Mouse (Mus musculus) spleen, embryonic (tissue): ENCODE results near the gene Trim6.
"Not testable (repeated sequence)": the region's sequence is repeated elsewhere in the genome, so short reads cannot be mapped to it uniquely, and the experiment has no call there.

ENCODE experiments used
- CTCF ChIA-PET: fragments of 350-600 bp; sonication (Branson Sonifier 250); formaldehyde crosslinking; loops from one replicate; lab custom pipeline; 2022; lab: Charles Lee

The Trim6 gene

DNA sequence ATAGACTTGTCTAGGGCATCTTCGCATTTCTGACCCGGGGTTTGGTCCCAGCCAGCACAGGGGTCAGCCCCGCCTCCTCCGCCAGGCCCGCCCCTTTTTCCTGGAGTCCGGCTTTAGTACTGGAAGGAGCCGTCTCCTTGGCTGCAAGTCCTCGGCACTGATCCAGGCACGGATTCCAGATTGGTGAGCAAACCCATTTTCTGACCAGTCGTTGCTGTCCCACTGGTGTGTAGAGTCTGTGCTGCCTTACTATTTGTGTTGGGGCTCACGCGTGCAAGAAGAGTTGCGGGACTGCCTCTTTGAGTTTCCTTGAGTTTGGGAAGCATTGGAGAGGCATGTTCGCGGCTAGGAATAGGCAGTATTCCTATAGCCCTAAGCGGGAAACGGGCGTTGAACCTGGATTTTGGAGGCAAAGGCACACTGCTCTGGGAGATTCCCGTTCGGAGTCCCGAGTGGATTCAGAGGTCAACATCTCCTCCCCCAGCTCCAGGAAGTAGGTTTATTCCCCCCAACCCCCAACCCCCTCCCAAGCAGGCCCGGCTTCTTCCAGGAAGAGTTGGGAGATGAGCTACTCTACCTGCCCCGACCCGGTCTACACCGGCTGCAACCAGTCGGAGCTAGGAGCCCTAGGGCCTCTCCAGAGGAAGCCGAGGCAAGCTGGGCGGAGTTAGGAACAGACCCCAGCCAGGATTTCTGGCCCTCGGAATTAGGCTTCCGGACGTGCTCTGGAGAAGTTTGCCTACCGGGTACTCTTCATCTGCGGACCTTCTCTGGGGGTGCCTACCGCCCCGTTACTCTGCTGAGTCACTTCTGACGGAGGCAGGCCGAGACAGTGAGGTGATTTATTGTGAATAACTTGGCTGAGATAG lies at the start of gene Trim6:
Gene Trim6, plus strand, starts transcription at position 93 of the 869 bp plus-strand sequence.
- CTCF ChIA-PET: interaction anchor here (0.6 kb wide), 1 partner anchor 9 kb away, joined by 5 read pairs; no protein-coding TSS in a partner anchor

DNA sequence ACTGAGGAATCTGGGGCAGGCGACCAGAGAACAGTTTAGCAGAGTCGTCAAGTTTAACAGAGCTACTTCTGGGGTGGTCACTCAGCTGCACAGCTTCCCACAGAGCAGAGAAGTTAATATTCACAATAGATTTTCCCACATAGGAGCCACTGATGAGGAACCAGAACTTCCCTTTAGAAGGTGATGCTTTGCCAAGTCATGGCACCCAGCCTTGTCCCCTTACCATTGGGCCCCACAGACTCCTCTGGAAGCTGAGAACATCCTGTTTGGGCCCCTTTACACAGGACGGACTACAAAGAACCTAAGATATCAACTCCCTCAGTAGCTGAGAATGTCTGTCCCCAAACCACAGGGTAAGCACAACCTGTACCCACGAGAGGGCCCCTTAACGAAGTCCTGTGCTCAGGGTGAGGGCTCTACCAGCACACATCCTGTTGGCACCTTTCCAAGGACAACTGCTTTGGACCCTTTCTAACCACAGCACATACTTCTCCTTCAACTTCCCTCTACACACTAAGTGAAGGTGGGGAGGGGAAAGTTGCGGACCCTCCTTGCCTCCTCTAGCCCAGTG lies 48.9 kb upstream of the Trim6 start:
- CTCF ChIA-PET: no interaction called here

DNA sequence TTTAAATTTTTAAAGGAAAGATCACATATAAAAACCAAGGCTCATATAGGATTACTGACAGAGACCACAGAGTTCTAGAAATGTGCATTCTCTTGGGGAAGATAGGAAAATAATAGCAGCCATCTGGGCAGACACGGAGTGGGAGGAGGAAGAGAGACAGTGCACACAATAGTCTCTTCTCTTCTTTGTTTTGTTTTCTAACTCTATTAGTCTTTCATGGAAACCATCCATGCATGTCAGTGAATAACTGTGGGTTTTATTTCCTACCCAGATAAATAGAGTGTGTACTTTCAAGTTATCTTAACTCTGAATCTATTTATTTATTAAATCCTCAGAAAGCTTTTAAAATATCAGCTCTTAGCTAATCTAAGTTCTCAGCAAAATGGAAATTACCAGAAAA lies 43.5 kb upstream of the Trim6 start:
- CTCF ChIA-PET: no interaction called here

DNA sequence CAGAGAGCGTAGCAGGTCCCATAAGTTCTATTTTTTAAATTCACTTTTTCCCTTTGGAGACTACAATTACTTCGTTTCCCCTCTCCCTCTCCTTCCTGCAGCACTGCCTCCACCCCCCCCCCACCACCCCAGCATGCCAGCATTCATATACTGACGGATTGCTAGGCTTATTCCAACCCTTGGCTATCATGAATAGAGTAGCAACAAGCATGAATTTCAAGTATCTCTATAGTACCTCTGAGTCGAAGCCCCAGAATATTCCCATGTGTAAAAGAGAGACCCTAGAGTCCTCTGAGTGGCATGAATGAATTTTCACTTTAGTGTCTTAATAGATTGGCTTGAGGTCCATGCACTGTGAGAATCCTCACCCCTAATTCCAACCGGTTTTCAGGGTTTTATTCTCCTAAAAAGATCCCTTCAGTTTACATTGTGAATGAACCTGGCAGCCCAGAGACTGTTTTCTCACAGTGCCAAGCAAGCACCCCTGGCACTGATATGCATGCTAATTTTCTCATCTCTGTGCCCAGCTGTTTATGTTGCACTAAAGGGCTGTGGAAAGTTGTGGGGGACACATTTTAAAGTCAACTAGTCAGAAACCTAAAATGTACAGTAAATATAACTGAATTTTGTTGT lies 40.1 kb upstream of the Trim6 start:
- CTCF ChIA-PET: no interaction called here

DNA sequence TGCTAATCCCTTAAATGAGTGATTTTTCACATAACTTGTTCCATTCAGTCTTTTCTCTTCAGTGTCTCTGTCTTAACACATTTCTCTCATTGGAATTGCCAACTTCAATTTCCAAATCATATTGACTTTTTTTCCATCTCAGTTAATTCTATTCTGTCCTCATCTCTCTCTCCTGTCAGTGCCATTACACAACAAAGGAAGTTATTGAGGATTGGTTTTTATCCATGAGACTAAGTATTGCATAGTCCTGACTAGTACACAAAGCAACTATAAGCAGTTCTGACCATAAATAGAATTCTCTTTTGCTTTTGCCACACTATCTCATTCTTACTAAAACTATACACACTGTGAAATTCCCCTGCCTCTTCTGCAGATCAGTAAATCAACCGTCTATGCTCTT lies 39.5 kb upstream of the Trim6 start:
- CTCF ChIA-PET: no interaction called here

DNA sequence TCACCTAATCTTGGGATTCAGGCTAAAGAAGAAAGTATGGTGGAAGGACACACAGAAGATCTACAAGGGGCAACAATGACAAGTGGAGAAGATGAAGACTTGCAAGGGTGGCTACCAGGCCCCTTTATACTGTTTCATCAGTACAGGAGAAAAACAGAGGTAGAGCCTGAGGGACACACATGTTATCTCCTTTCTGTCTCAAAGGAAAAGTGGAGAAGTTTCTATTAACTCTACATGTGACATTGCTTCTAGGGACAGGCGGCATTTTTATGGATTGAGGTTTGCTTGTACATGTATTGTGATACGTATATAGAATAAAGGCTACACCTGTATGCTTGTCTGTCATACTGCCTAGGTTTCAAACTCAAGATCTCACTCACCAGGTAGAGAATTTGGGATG lies 35.3 kb upstream of the Trim6 start, which contains the start of gene Olfr648:
Gene Olfr648, minus strand, starts transcription at position 101 of the 400 bp plus-strand sequence.
- CTCF ChIA-PET: no interaction called here

DNA sequence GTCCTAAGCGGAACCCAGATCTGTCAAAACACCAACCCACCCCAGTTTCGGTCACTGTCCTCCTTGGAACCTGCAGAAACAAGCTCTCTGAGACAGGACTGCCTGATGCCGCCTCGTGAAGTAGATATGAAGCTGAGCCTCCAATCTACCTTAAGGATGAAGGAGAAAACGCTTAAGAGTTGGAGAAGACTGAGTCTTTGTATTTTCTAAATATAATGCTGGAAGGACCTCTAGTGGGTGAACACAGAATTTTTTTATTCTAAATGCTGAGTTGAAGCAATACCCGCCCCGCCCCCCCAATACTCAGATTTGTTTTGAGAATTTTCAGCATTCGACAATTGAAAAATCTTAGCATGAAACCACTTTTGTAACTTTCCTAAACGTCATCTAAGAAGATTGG lies 27.3 kb upstream of the Trim6 start:
- CTCF ChIA-PET: no interaction called here

DNA sequence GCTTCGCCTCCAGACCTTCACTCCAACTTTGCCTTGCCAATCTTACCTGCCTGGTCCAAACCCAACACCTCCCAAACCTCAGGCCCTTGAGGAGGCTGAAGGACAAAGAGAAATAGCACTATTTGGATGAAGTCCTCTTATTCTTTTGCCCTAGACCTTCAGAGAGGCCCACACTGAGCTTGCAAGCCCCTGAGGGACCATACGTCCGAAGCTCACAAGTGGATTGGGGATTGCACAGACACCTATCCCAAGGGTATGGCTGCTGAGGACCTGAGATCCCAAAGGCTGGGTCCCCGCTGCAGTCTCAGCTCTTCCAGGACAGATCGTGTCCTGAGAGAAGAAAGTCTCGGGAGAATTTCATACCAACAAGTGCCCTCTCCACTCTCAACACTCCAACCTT lies 22.7 kb upstream of the Trim6 start, which contains the start of gene Olfr649:
Gene Olfr649, minus strand, starts transcription at position 101 of the 400 bp plus-strand sequence.
- CTCF ChIA-PET: interaction anchor here (0.5 kb wide), 2 partner anchors 48 to 246 kb away, joined by 3 to 5 read pairs; no protein-coding TSS in a partner anchor

DNA sequence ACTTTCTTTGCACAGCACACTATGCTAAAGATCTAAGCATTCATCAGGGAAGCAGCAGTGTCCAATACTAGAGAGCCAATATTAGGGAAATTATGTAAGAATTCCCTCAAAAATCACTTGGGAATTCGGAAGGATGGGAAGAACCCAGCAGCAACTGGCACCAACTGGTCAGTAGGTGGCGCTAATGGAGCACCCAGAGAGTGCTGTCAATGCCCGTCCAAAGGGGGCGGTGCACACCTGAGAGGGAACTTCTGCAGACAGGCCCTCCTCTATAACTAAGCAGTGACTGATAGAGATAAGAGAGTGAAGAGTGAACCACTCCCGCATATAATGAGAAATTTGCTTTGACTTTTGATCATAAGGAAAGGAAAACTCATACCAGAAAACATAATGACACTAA lies 18.8 kb upstream of the Trim6 start:
- CTCF ChIA-PET: no interaction called here

DNA sequence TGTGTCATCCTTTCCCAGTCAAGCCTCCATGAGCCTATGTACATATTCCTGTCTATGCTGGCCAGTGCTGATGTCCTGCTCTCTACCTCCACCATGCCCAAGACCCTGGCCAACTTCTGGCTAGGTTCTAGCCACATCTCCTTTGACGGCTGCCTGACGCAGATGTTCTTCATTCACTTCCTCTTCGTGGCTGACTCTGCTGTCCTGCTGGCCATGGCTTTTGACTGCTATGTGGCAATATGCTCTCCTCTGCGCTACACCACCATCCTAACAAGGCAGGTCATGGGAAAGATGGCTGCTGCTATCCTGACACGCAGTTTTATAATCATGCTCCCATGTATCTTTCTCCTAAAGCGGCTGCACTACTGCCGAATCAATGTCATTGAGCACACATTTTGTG lies 12.4 kb upstream of the Trim6 start:
- CTCF ChIA-PET: no interaction called here

DNA sequence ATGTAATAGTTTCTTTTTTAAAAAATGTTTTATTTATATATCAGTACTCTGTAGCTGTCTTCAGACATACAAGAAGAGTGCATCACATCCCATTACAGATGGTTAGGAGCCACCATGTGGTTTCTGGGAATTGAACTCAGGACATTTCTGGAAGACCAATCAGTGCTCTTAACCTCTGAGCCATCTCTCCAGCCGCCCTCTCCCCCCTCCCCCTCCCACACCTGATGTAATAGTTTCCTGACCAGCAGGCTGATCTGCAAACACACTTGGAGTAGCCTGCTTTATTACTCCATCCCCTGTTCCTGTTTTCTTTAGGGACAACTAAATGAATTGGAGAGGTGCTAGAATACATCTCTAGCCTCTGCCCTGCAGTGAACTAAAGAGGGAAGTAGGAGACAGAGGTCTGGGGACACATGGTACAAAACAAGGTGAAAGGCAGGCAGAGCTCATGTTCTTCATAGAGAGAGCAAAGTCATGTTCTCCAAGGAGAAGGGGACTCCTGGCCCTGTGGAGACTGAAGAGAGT lies 2.5 kb upstream of the Trim6 start:
- CTCF ChIA-PET: no interaction called here

DNA sequence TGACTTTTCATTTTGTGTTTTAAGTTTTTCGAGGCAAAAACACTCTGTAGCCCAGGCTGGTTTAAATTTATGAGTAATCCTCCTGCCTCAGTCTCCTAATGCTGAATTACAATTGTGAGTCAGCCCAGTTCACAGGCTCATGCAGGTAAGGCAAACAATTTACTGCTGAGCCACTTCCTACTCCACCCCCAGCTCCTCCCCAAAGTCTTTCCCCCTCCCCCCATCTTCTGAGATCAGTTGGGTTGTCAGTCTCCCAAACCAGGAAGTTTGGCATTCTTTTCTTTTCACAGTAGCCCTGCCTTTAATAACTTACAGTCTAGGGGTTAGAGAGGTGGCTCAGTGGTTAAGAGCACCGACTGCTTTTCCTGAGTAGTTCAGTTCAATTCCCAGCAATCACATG lies 712 bp upstream of the Trim6 start:
- CTCF ChIA-PET: no interaction called here

DNA sequence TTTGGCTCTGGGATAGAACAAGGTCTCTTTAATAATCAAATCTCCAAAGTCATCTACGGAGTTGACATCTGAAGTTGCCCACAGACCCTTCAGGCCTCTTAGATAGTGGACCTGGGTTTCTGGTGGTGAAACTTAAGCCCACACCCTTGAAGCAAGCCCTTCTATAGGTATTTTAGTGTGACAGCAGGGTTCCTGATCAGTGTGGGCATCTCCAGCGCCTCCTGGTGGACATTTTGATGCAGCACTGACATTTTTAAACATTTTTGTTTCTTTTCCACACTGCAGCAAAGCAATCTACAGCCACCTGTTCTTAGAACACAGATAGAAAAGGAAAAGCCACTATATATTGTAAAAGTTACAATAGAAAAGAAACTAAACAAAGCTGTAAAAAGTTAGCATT lies 12.6 kb downstream of the Trim6 start:
- CTCF ChIA-PET: no interaction called here

DNA sequence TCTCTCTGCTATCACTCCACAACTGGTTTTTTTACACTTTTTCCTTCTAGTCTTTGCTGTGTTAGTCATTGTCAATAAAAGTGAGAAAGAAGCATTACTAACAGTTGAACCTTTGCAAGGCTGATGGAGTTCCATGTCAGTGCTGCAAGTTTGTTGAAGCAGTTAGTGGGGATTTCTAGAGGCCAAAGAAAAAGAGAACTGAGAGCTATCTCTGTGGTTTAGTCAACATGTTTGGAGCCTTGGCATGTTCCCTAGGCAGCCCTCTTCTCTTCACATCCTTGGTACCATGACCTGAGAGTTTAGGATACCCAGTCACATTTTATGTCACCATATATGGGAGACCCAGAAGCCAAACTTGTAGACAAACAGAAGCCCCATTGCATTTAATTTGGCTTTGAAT lies 22.3 kb downstream of the Trim6 start:
- CTCF ChIA-PET: no interaction called here

DNA sequence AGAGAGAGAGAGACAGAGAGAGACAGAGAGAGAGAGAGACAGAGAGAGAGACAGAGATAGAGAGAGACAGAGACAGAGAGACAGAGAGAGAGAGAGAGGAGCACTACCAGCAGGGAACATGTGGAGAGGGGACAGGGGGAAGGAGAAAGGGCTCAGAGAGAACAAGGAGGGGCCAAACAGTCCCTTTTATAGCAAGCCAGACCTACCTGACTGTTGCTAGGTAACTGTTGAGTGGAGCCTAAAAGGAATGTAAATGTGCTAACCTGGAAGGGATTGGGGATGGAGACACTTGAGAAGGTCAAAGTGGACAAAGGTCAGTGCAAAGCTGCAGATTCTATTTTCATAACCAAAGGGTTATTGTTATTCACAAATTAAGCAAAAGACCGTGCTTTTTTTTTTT lies 25.0 kb downstream of the Trim6 start:
- CTCF ChIA-PET: interaction anchor here (0.6 to 0.8 kb wide), 3 partner anchors 35 to 48 kb away, joined by 3 to 10 read pairs (median 3); no protein-coding TSS in a partner anchor

DNA sequence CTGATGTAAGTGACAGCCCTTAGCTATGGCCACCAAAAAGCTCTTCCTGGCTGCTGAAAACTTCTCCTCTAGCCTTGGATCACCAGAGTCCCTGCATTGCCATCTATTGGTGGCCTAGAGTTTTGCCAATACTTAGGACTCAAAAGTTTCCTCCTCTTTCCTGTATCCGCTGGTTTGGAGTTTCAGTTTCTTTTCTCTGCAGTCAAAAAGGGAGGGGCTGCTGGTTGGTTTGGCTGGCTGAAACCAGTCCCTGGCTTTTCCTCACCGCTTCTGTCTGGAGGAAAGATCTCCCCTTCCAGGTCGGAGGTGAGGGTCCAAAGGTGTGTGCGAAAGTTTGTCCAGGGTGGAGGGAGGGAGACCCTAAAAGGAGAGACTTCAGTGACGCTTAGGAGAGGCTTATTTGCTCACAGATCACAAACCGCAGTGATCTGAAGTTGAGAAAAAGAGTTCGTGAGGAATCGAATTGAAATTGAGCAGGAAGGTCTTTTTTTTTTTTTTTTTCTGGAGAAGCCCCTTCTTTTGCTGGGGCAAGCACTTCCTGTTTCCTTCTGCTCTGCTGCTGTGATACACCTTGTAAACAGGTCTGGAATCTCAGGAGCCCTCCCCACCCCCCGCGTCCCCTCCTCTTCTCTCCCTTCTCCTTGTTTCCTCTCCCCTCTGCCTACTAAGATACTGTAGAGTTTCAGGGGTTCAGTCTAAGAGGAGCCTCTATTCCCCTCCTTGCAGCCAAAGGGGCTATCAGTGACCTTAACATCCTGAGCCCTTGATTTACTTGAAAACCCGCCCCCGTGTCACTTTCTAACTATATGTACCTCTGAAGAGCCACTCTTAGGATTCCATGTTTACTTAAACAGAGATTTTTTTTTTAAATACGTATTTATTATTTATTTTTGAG lies 25.9 kb downstream of the Trim6 start, which contains the start of gene Trim34a:
Gene Trim34a, plus strand, starts transcription at position 171 of the 895 bp plus-strand sequence.
- CTCF ChIA-PET: interaction anchor here (0.8 kb wide), 1 partner anchor 44 kb away, joined by 3 read pairs; no protein-coding TSS in a partner anchor

DNA sequence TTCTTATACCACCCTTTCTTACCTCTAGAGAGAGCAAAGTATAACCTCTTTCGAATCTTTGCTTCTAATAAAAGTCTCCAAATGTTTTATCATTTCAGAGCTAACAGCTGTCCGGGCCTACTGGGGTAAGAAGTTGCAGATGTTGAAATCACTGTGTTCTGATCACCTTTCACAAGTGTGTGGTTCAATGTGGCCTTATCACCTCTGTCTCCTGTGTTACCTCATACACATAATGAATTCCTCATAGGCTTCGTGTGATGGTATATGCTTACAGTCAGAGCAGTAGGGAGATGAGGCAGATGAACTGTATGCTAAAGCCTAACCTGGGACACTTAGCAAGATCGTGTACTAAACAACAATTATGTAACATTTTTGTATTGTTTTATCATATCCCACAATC lies 41.8 kb downstream of the Trim6 start:
- CTCF ChIA-PET: not testable (repeated sequence)

DNA sequence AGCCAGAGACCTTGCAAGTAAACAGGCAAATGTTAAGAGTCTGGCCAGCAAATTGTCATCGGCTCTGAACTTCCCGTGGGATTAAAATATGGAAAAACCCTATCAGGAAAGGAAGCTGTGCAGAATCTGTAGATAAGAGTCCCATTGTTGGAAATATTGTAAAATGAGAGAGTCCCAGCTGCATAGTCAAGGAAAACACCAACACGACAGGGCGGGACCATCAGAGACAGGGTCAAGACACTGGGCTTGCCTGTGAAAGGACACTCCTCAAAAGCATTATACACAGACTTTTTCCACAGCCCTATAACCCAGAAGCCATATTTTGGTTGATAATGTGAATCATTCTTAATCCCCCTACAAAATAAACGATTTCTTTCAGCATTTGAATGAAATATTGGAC lies 46.7 kb downstream of the Trim6 start:
- CTCF ChIA-PET: not testable (repeated sequence)

DNA sequence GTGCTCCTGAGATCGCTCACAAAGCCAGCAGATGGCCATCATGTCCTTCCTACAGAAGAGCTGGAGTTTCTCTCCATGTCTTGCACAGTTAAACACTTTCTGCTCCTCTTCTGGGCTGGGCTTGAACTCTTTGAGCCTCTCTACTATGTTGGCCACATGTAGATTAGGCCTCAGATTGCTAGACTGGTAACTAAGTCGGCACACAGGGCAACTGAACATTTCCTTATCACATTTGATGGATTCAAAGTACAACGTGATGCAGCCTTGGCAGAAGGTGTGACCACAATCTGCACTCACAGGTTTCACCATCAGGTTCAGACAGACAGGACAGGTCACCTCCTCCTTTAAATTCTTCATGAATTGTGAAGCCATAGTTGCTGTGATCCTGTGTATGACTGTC lies 60.8 kb downstream of the Trim6 start:
- CTCF ChIA-PET: not testable (repeated sequence)
